Mouse (Mus musculus): Measurements from ENCODE around the gene H13.

Gene H13

GRCm38 (mm10) chr2:152704256-152704605, 35.0 kb downstream of the H13 start:
- no peak for DNase-seq

GRCm38 (mm10) chr2:152704811-152705370, 35.6 kb downstream of the H13 start:
- DNase-seq, result no peak

- DNase-seq, result no peak
Measured at GRCm38 (mm10) chr2:152705993-152706571, 36.8 kb downstream of the H13 start.

GRCm38 (mm10) chr2:152707186-152707585, 37.9 kb downstream of the H13 start:
- no peak for DNase-seq

- peak; percentile 37 for DNase-seq
Measured at GRCm38 (mm10) chr2:152707627-152708026, 38.4 kb downstream of the H13 start.

GRCm38 (mm10) chr2:152709066-152709465, 39.8 kb downstream of the H13 start:
- no peak for DNase-seq

- DNase-seq, result no peak
Measured at GRCm38 (mm10) chr2:152716241-152716772, 47.0 kb downstream of the H13 start.

GRCm38 (mm10) chr2:152717652-152718051, 48.4 kb downstream of the H13 start:
- DNase-seq, result no peak

GRCm38 (mm10) chr2:152718076-152718475, 48.8 kb downstream of the H13 start:
- DNase-seq, result no peak

GRCm38 (mm10) chr2:152723651-152724331, 54.5 kb downstream of the H13 start:
- DNase-seq, result peak; percentile 58

GRCm38 (mm10) chr2:152724332-152724723, 55.1 kb downstream of the H13 start:
- no peak for DNase-seq

- DNase-seq, result no peak
Measured at GRCm38 (mm10) chr2:152725178-152725750, 56.0 kb downstream of the H13 start.

GRCm38 (mm10) chr2:152726213-152726612, 57.0 kb downstream of the H13 start:
- no peak for DNase-seq

GRCm38 (mm10) chr2:152726751-152727335, 57.6 kb downstream of the H13 start:
- no peak for DNase-seq

GRCm38 (mm10) chr2:152727795-152728510, 58.7 kb downstream of the H13 start:
- no peak for DNase-seq

- DNase-seq, result no peak
Measured at GRCm38 (mm10) chr2:152728594-152728993, 59.3 kb downstream of the H13 start.

- DNase-seq, result no peak
Measured at GRCm38 (mm10) chr2:152729013-152729635, 59.9 kb downstream of the H13 start.

- DNase-seq, result no peak
Measured at GRCm38 (mm10) chr2:152729636-152730020, 60.4 kb downstream of the H13 start.

GRCm38 (mm10) chr2:152733201-152733600, 63.9 kb downstream of the H13 start:
- DNase-seq, result no peak

GRCm38 (mm10) chr2:152734501-152734900, 65.2 kb downstream of the H13 start:
- no peak for DNase-seq

- DNase-seq, result peak; percentile 87
Measured at GRCm38 (mm10) chr2:152734984-152735383, 65.7 kb downstream of the H13 start.

GRCm38 (mm10) chr2:152736090-152736601, 66.9 kb downstream of the H13 start, which contains the start of gene Id1:
Gene Id1 (plus strand): TSS chr2:152736251.
- DNase-seq, result peak; percentile 82

Data from thymus, postnatal 4 days (tissue).